Mouse (Mus musculus) intestine, postnatal 0 days (tissue): ENCODE results near the gene Slc44a2. TPM values are rescaled to one million over a fixed set of nuclear protein-coding genes. Genes with fewer than 3 reads are reported as not detected.

Source experiments
- ATAC-seq: fragments of 200-750 bp; cut with Nextera tagmentation; 2 replicates; pipeline ENCODE4 v1.8.0; 2017; ENCODE audit warnings: mild to moderate bottlenecking, moderate TSS enrichment, moderate library complexity
- H3K27ac ChIP-seq: fragments of 300-500 bp; sonication (generic); 2 replicates; pipeline ENCODE4 v1.5.1; 2014; ENCODE audit warnings: mild to moderate bottlenecking, low read depth, low read length, moderate library complexity
- H3K27me3 ChIP-seq: fragments of 300-500 bp; sonication (generic); replicated peaks from 2 replicates; pipeline ENCODE4 v1.6.1; 2014; ENCODE audit warnings: low read length, mixed read lengths; ENCODE audit not compliant: control insufficient read depth, insufficient read depth
- H3K36me3 ChIP-seq: fragments of 300-500 bp; sonication (generic); 2 replicates; pipeline ENCODE4 v1.6.1; 2014; ENCODE audit warnings: mild to moderate bottlenecking, moderate library complexity; ENCODE audit not compliant: control insufficient read depth, insufficient read depth
- H3K4me1 ChIP-seq: fragments of 300-500 bp; sonication (generic); replicated peaks from 2 replicates; pipeline ENCODE4 v1.6.1; 2014; ENCODE audit warnings: antibody characterized with exemption, low read length, mixed read lengths; ENCODE audit not compliant: control insufficient read depth, insufficient read depth
- H3K4me2 ChIP-seq: fragments of 300-500 bp; sonication (generic); replicated peaks from 2 replicates; pipeline ENCODE4 v1.6.1; 2014; ENCODE audit warnings: low read depth, mild to moderate bottlenecking, moderate library complexity
- H3K4me3 ChIP-seq: fragments of 300-500 bp; sonication (generic); 2 replicates; pipeline ENCODE4 v1.5.1; 2014; ENCODE audit warnings: low read depth, low read length
- H3K9ac ChIP-seq: fragments of 300-500 bp; sonication (generic); 2 replicates; pipeline ENCODE4 v1.6.1; 2014; ENCODE audit warnings: mild to moderate bottlenecking, low read depth, low read length
- H3K9me3 ChIP-seq: fragments of 300-500 bp; sonication (generic); 2 replicates; pipeline ENCODE4 v1.6.1; 2016; ENCODE audit warnings: mixed run types; ENCODE audit not compliant: control insufficient read depth
- CTCF ChIP-seq: sonication (generic); IDR thresholded peaks from 2 replicates; pipeline ENCODE4 v1.5.1; 2016; ENCODE audit warnings: low read depth, mild to moderate bottlenecking, control low read depth, antibody characterized with exemption, moderate library complexity
- WGBS: fragments of 180-500 bp; shearing (Covaris S2); extraction: QIAGEN DNeasy Blood & Tissue Kit; methylation state at CpG from one replicate; pipeline ENCODE4 v1.1.7; 2014; 5-methylcytosine and 5-hydroxymethylcytosine counted together
- polyA plus RNA-seq: library from polyadenylated mRNA; unstranded; fragments of >200 nt; fragmentation: Nextera tagmentation; extraction: Ambion mirVana; gene quantifications from 2 replicates; pipeline ENCODE4 v1.2.1, GENCODE M21; 2015

The Slc44a2 gene
- polyA plus RNA-seq, 1 experiment from 2014 or later = 13.3 TPM

DNA sequence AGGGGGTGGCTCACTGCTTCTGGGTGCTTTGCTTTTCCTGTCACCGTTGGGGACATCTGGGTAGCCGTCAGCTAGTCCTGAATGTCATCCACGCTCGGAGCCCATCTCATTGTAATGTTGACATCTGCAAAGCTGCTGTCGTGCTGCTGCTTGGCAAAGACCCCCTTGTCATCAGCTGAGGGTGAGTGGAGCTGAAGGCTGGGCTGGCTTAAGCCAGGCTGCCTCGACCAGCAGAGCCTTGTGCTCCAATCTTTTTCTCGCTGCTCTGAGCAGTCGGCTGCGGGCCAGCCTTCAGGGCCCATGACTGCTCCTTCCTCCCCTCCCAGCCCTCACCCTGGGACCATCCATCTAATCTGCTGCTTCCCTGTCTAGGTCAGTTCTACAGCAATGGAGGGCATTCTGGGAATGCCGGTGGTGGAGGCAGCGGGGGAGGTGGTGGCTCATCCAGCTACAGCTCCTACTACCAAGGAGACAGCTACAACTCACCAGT lies 82.3 kb downstream of the Slc44a2 start:
- Histone ChIP-seq H3K9me3 (no peaks in the 10 kb centered on the region), H3K27me3 (no peaks in the 10 kb centered on the region), H3K27ac (no peak overlapping the region), H3K4me2 (no peak overlapping the region), H3K4me1 (no peaks in the 10 kb centered on the region), H3K4me3 (no peak overlapping the region), H3K9ac (no peak overlapping the region), H3K36me3 (peaks cover 62% of the 10 kb centered on the region)
- ATAC-seq = no peak
- WGBS = 88% methylated on average over 11 of the region's 11 CpGs
- no peak for TF ChIP-seq CTCF

DNA sequence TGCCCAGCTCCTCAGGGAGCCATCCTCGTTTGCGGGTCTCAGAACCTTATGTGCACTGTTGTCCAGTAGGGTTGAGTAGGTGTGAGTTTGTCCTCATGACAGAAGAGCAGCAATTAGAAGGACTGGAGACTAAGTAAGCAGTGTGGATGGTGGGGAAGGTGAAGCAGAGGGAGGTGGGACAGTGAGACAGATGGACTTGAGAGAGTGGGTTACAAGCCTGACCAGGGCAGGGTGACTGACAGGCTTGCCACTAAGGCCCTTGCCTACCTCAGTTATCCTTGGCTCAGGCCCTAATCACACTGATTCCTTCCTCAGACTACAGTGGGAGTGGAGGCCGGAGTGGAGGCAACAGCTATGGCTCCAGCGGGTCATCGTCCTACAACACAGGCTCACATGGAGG lies 83.2 kb downstream of the Slc44a2 start:
- no peak overlapping the region for H3K9ac ChIP-seq
- 88% methylated on average over 5 of the region's 5 CpGs for WGBS
- no peaks in the 10 kb centered on the region for H3K27me3 ChIP-seq
- no peak for TF ChIP-seq CTCF
- H3K4me3 ChIP-seq = no peak overlapping the region
- no peak overlapping the region for H3K4me2 ChIP-seq
- peaks cover 57% of the 10 kb centered on the region for H3K36me3 ChIP-seq
- H3K4me1 ChIP-seq = no peaks in the 10 kb centered on the region
- H3K9me3 ChIP-seq = no peaks in the 10 kb centered on the region
- H3K27ac ChIP-seq = no peak overlapping the region
- ATAC-seq = no peak

Other genes starting within 250 kb of the Slc44a2 start
- gene Gm49373, start 247.6 kb upstream of the Slc44a2 start, polyA plus RNA-seq = 0.09 and 0.13 TPM in 2 replicates
- 42.7 and 46.3 TPM in 2 replicates for gene Fdx1l, start 247.1 kb upstream of the Slc44a2 start, polyA plus RNA-seq
- gene Gm38431, start 228.7 kb upstream of the Slc44a2 start, polyA plus RNA-seq = 0.22 and 0.42 TPM in 2 replicates
- 22.5 and 26.2 TPM in 2 replicates for gene Raver1, start 228.7 kb upstream of the Slc44a2 start, polyA plus RNA-seq
- 8.0 and 9.2 TPM in 2 replicates for gene Tyk2, start 189.5 kb upstream of the Slc44a2 start, polyA plus RNA-seq
- 113 and 115 TPM in 2 replicates for gene Cdc37, start 170.7 kb upstream of the Slc44a2 start, polyA plus RNA-seq
- gene Pde4a, start 155.0 kb upstream of the Slc44a2 start, polyA plus RNA-seq = 2.8 and 3.5 TPM in 2 replicates
- gene Keap1, start 81.3 kb upstream of the Slc44a2 start, polyA plus RNA-seq = 38.3 and 42.4 TPM in 2 replicates
- not detected in 2 replicates for gene S1pr5, start 72.3 kb upstream of the Slc44a2 start, polyA plus RNA-seq
- gene Atg4d, start 55.4 kb upstream of the Slc44a2 start, polyA plus RNA-seq = 44.7 and 48.1 TPM in 2 replicates
- gene Kri1, start 32.7 kb upstream of the Slc44a2 start, polyA plus RNA-seq = 7.0 and 7.2 TPM in 2 replicates
- gene Cdkn2d, start 29.3 kb upstream of the Slc44a2 start, polyA plus RNA-seq = 24.1 and 25.8 TPM in 2 replicates
- 192 and 208 TPM in 2 replicates for gene Ap1m2, start 8.4 kb upstream of the Slc44a2 start, polyA plus RNA-seq
- 41.0 and 42.8 TPM in 2 replicates for gene Ilf3, start 47.2 kb downstream of the Slc44a2 start, polyA plus RNA-seq
- gene Qtrt1, start 91.1 kb downstream of the Slc44a2 start, polyA plus RNA-seq = 16.9 and 17.9 TPM in 2 replicates
- 69.6 and 74.7 TPM in 2 replicates for gene Dnm2, start 104.2 kb downstream of the Slc44a2 start, polyA plus RNA-seq
- gene Tmed1, start 189.6 kb downstream of the Slc44a2 start, polyA plus RNA-seq = 31.1 and 31.4 TPM in 2 replicates
- 0.43 and 1.1 TPM in 2 replicates for gene AB124611, start 205.5 kb downstream of the Slc44a2 start, polyA plus RNA-seq
- gene Carm1, start 226.2 kb downstream of the Slc44a2 start, polyA plus RNA-seq = 10.0 and 11.9 TPM in 2 replicates